Mouse (Mus musculus) forebrain, embryonic 11.5 days (tissue): ENCODE results near the gene Gzmm. TPM values are rescaled to one million over a fixed set of nuclear protein-coding genes. Genes with fewer than 3 reads are reported as not detected.
A peak's percentile ranks its signal among the peaks of the same experiment; 100 is the strongest.

Experiments
- ATAC-seq: fragments of 200-750 bp; cut with Nextera tagmentation; replicated peaks from 2 replicates; pipeline ENCODE4 v1.8.0; 2017; ENCODE audit warnings: moderate TSS enrichment; ENCODE audit not compliant: low FRiP score
- DNase-seq: peaks from one replicate; pipeline ENCODE4 v3.0.0-alpha.2; 2017; ENCODE audit warnings: low spot score
- H3K27ac ChIP-seq: fragments of 300-500 bp; sonication (generic); 2 replicates; pipeline ENCODE4 v1.5.1; 2014; ENCODE audit warnings: low read depth, low read length
- H3K27me3 ChIP-seq: fragments of 300-500 bp; sonication (generic); 2 replicates; pipeline ENCODE4 v1.6.1; 2014; ENCODE audit warnings: mild to moderate bottlenecking, low read length, mixed read lengths; ENCODE audit not compliant: control insufficient read depth, insufficient read depth
- H3K36me3 ChIP-seq: fragments of 300-500 bp; sonication (generic); 2 replicates; pipeline ENCODE4 v1.6.1; 2014; ENCODE audit warnings: mild to moderate bottlenecking, low read length, moderate library complexity, mixed read lengths; ENCODE audit not compliant: control insufficient read depth, insufficient read depth
- H3K4me1 ChIP-seq: fragments of 300-500 bp; sonication (generic); replicated peaks from 2 replicates; pipeline ENCODE4 v1.6.1; 2014; ENCODE audit warnings: low read length, mixed read lengths; ENCODE audit not compliant: control insufficient read depth, insufficient read depth
- H3K4me2 ChIP-seq: fragments of 300-500 bp; sonication (generic); 2 replicates; pipeline ENCODE4 v1.6.1; 2014; ENCODE audit warnings: low read depth, mild to moderate bottlenecking, low read length, moderate library complexity, mixed read lengths; ENCODE audit not compliant: severe bottlenecking
- H3K4me3 ChIP-seq: fragments of 300-500 bp; sonication (generic); 2 replicates; pipeline ENCODE4 v1.5.1; 2014; ENCODE audit warnings: low read depth, low read length
- H3K9ac ChIP-seq: fragments of 300-500 bp; sonication (generic); 2 replicates; pipeline ENCODE4 v1.6.1; 2014; ENCODE audit warnings: low read length
- H3K9me3 ChIP-seq: fragments of 300-500 bp; sonication (generic); 2 replicates; pipeline ENCODE4 v1.6.1; 2016; ENCODE audit warnings: low read length, mixed read lengths; ENCODE audit not compliant: control insufficient read depth
- WGBS: fragments of 180-500 bp; shearing (Covaris S2); extraction: QIAGEN DNeasy Blood & Tissue Kit; methylation state at CpG from one replicate; pipeline ENCODE4 v1.1.7; 2014; 5-methylcytosine and 5-hydroxymethylcytosine counted together
- polyA plus RNA-seq: library from polyadenylated mRNA; unstranded; fragments of >200 nt; fragmentation: Nextera tagmentation; extraction: Ambion mirVana; gene quantifications from 2 replicates; pipeline ENCODE4 v1.2.1, GENCODE M21; 2014

Gzmm gene
- polyA plus RNA-seq, result 0.81 and 0.92 TPM in 2 replicates

GRCm38 (mm10) chr10:79688720-79689119 lies at the start of gene Gzmm:
Gene Gzmm (plus strand): TSS chr10:79689020.
- no peak within 1 kb of the TSS for H3K4me3 ChIP-seq

GRCm38 (mm10) chr10:79645711-79646110 lies 43.1 kb upstream of the Gzmm start, which contains the start of gene Odf3l2:
Gene Odf3l2 (minus strand): TSS chr10:79645738.
- Histone ChIP-seq H3K9me3 (no peaks in the 10 kb centered on the region), H3K27ac (no peak within 1 kb of the TSS), H3K9ac (no peak within 1 kb of the TSS), H3K27me3 (no peaks in the 10 kb centered on the region), H3K4me3 (no peak within 1 kb of the TSS), H3K4me2 (no peak within 1 kb of the TSS), H3K4me1 (no peaks in the 10 kb centered on the region), H3K36me3 (no peaks in the 10 kb centered on the region)
- ATAC-seq (no peak), DNase-seq (no peak)
- 78% methylated on average over 8 of the region's 8 CpGs for WGBS

More at GRCm38 (mm10) chr10:79688720-79689119, at the start of gene Gzmm:
- Histone ChIP-seq H3K4me1 (peaks cover under 1% of the 10 kb centered on the region; the same call in 1 of the 2 replicates), H3K9ac (no peak within 1 kb of the TSS), H3K9me3 (no peaks in the 10 kb centered on the region), H3K27ac (no peak within 1 kb of the TSS), H3K27me3 (no peaks in the 10 kb centered on the region), H3K36me3 (peaks cover 16% of the 10 kb centered on the region; the same call in 1 of the 2 replicates), H3K4me2 (no peak within 1 kb of the TSS)
- no peak for DNase-seq
- no peak for ATAC-seq
- WGBS, result 81% methylated on average over 4 of the region's 4 CpGs

GRCm38 (mm10) chr10:79649070-79649751 lies 39.6 kb upstream of the Gzmm start:
- no peak overlapping the region for H3K9ac ChIP-seq
- WGBS, result 29% methylated on average over 7 of the region's 7 CpGs
- no peak overlapping the region for H3K27ac ChIP-seq
- ATAC-seq (peak; percentile 75), DNase-seq (peak; percentile 87)
- H3K36me3 ChIP-seq, result no peaks in the 10 kb centered on the region
- H3K27me3 ChIP-seq, result no peaks in the 10 kb centered on the region
- no peak overlapping the region for H3K4me2 ChIP-seq
- H3K4me3 ChIP-seq, result no peak overlapping the region
- no peaks in the 10 kb centered on the region for H3K9me3 ChIP-seq
- no peaks in the 10 kb centered on the region for H3K4me1 ChIP-seq

- Histone ChIP-seq H3K27me3 (no peaks in the 10 kb centered on the region), H3K4me2 (no peak overlapping the region), H3K9me3 (no peaks in the 10 kb centered on the region), H3K4me3 (no peak overlapping the region), H3K36me3 (no peaks in the 10 kb centered on the region), H3K27ac (no peak overlapping the region), H3K4me1 (no peaks in the 10 kb centered on the region), H3K9ac (no peak overlapping the region)
- DNase-seq (no peak), ATAC-seq (no peak)
- 83% methylated on average over 7 of the region's 7 CpGs for WGBS
Observed at GRCm38 (mm10) chr10:79652789-79653188, 36.0 kb upstream of the Gzmm start.

- Histone ChIP-seq H3K4me1 (no peaks in the 10 kb centered on the region), H3K27me3 (no peaks in the 10 kb centered on the region), H3K36me3 (no peaks in the 10 kb centered on the region), H3K4me3 (no peak overlapping the region), H3K4me2 (no peak overlapping the region), H3K27ac (no peak overlapping the region), H3K9me3 (no peaks in the 10 kb centered on the region), H3K9ac (no peak overlapping the region)
- DNase-seq (no peak), ATAC-seq (peak; percentile 70)
- 52% methylated on average over 1 of the region's 1 CpGs for WGBS
Observed at GRCm38 (mm10) chr10:79654946-79655395, 33.8 kb upstream of the Gzmm start.

- no peak overlapping the region for H3K9ac ChIP-seq
- H3K27ac ChIP-seq, result no peak overlapping the region
- H3K4me3 ChIP-seq, result no peak overlapping the region
- no peaks in the 10 kb centered on the region for H3K9me3 ChIP-seq
- H3K4me2 ChIP-seq, result no peak overlapping the region
- ATAC-seq (no peak; the same call in 1 of the 2 replicates), DNase-seq (no peak)
- 31% methylated on average over 4 of the region's 4 CpGs for WGBS
- H3K36me3 ChIP-seq, result no peaks in the 10 kb centered on the region
- no peaks in the 10 kb centered on the region for H3K4me1 ChIP-seq
- no peaks in the 10 kb centered on the region for H3K27me3 ChIP-seq
Observed at GRCm38 (mm10) chr10:79658829-79659228, 30.0 kb upstream of the Gzmm start.

- Histone ChIP-seq H3K9me3 (no peaks in the 10 kb centered on the region), H3K4me1 (no peaks in the 10 kb centered on the region), H3K4me2 (no peak overlapping the region), H3K36me3 (no peaks in the 10 kb centered on the region), H3K27ac (no peak overlapping the region), H3K9ac (no peak overlapping the region), H3K4me3 (no peak overlapping the region), H3K27me3 (no peaks in the 10 kb centered on the region)
- DNase-seq (no peak), ATAC-seq (no peak)
- WGBS, result 75% methylated on average over 2 of the region's 2 CpGs
Observed at GRCm38 (mm10) chr10:79660298-79660697, 28.5 kb upstream of the Gzmm start.

GRCm38 (mm10) chr10:79661861-79662260 lies 27.0 kb upstream of the Gzmm start:
- Histone ChIP-seq H3K4me3 (no peak overlapping the region), H3K36me3 (no peaks in the 10 kb centered on the region), H3K4me2 (no peak overlapping the region), H3K9me3 (no peaks in the 10 kb centered on the region), H3K27ac (no peak overlapping the region), H3K9ac (no peak overlapping the region), H3K27me3 (no peaks in the 10 kb centered on the region), H3K4me1 (no peaks in the 10 kb centered on the region)
- 50% methylated on average over 3 of the region's 3 CpGs for WGBS
- DNase-seq (no peak), ATAC-seq (no peak)
